Mouse (Mus musculus) adrenal gland (tissue): ENCODE measurements around the gene Ltbp2.

Source experiments
- intact Hi-C: fragments of 180-260 bp; cut with DNase I; formaldehyde crosslinking; loops from one replicate; pipeline ENCODE4 v1.15.1; 2025

Ltbp2 gene

DNA sequence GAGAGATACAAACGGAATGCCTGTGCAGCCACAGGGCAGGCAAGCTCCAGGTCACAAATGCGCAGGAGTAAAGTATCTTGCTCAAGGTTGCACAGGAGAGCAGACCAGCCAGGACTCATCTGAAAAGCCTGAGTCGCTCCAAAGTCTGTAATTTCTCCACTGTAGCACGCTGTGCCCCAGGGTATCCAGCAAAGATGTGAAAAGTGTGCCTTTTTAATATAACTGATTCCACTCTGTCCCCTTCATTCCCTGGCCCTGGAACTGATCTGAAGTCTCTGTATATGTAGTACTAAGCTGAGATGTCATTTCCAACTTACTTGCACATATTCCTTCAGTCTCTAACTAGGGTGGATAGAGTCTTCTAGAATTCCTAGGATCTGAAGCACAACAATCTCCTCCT, 6.5 kb upstream of the Ltbp2 start:
- intact Hi-C loops = no loop called here

DNA sequence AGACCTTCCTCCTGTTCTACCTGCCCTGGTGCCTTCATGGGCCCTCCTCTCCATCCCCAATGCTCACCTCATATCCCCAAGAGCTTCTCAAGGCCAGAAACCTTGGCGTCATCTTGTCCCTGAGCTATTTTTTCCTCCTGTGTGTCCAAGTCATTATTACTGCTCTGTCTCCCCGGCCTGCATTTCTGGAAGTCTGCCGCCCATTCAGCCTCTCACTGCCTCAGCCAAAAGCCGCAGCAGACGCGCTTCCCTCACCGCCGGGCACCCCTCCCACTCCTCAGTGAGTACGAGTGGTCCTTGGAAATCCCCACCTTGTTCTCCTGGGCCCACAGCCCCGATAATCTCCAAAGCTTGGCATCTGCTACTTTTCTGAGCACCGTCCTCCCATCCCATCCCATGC, 3.8 kb upstream of the Ltbp2 start:
- intact Hi-C loops = no loop called here

DNA sequence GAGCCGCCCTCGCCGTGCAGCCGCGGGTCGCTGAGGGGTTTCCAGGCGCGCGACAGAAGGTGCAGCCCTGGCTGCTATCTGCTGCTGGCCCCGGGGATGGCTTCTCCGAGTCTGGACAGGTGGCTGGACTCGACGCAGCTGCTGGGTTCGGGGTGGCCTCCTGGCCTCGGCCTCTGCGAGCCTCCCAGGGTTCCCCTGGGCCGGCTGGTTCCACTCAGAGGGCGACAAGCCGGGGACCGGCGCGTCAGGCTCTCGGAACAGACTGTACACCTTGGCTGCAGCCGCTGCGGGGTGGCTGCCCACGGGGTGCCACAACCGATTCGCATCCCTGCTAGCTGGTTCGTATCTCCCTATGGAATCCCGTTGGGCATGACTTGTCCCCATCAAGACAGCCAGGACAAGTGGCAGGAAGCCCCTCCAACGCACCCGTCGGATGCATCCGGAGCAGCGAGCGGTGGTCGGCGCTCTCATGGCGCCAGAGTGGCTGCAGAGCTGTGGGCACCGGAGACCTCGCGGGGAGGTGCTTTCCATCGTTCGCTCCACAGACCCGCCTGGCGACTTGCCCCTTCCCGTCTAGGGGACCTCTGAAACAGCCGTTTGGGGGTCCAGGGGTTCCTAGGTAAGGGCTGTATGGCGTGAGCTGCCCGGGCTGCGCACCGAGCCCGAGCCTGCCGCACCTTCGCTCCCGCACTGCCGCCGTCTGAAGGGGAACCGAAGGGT, 411 bp downstream of the Ltbp2 start:
- intact Hi-C loops = loop anchor here (5.0 to 10.0 kb wide), 3 partner anchors 64 to 159 kb away; no protein-coding TSS in a partner anchor

DNA sequence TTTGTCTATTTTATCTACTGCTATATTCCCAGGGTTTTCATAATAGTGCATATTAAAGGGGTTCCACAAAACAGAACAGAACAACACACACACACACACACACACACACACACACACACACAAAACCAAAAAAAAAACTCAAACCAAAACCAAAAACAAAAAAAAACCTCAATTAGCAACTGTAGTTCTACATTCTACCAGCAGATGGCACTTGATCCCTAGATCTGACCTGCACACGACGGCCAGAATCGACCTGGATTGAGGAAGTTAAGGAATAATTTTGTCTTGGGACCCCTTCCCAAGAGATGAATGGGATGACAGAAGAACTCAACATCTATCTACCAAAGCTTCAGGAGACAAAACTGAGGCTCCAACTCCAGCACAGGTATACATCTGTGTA, 2.9 kb downstream of the Ltbp2 start:
- intact Hi-C loops = loop anchor here (10.0 kb wide), 1 partner anchor 161 kb away; no protein-coding TSS in a partner anchor

DNA sequence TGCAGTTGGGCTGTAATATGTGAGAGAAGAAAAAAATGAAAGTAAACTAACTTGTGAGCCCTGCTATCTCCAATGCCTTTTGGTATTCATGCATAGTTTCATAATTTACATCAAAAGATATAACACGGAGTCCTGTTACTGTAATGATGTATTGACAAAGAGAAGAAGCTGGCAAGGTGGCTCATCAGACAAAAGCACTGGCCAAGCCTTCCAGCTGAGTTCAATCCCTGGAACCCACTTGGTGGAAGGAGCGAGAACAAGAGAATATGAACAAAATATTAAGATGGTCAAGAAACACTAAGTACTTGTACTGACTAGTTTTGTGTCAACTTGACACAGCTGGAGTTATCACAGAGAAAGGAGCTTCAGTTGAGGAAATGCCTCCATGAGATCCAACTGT, 4.0 kb downstream of the Ltbp2 start:
- intact Hi-C loops = loop anchor here (10.0 kb wide), 1 partner anchor 162 kb away; no protein-coding TSS in a partner anchor

DNA sequence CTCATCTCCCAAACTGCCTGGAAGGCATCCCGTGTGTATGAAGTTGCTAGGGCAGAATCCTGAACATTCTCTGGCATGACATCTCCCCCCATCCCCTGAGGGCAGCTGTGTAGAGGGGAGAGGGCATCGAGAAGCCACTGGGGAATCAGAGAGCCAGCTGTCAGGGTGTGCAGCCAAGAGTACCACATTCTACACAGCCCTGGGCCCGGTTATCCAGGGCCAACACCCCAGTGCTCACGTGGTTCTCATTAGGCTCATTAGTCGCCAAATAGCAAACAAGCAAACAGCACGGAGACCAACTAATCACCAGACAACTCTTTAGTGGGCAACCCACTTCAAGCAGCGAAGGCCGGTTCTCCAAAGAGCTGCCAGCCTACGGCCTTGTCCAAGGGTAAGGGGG, 10.9 kb downstream of the Ltbp2 start:
- intact Hi-C loops = no loop called here

DNA sequence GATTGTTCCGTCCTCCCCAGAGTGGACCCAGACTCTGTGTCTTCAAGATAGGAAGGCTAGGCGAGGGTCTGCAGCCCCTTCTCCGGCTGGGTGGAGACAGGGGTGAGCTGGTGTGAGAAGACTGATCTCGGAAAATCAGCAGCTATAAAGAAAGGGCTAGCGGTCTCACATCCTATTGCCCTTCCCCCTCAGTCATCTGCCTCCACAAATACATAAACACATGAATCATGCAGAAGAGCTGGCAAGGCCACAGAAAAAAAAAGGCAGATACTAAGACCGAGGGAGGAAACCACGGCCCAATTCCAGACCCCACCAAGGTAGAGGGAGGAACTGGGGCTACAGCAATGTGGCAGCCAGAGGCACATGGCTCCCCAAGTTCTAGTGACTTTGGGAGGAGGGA, 11.5 kb downstream of the Ltbp2 start:
- intact Hi-C loops = no loop called here

DNA sequence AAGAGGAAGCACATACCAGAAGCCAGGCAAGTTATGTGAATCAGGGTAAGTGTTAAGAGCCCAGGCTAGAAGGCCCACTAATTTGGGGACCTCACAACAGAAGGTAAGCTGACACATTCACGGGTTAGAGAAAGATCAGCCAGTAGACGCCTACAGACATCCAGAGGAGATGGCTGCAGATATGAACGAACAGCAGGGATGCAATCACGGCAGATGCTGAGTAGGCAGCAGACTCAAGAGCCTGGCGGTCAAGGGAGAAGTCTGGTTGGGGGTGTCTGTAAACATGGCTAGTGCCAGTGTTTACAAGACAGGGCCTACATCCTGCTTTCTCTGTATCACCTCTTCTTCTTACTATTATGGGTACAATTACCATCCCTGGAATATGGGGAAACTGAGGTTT, 13.1 kb downstream of the Ltbp2 start:
- intact Hi-C loops = no loop called here

DNA sequence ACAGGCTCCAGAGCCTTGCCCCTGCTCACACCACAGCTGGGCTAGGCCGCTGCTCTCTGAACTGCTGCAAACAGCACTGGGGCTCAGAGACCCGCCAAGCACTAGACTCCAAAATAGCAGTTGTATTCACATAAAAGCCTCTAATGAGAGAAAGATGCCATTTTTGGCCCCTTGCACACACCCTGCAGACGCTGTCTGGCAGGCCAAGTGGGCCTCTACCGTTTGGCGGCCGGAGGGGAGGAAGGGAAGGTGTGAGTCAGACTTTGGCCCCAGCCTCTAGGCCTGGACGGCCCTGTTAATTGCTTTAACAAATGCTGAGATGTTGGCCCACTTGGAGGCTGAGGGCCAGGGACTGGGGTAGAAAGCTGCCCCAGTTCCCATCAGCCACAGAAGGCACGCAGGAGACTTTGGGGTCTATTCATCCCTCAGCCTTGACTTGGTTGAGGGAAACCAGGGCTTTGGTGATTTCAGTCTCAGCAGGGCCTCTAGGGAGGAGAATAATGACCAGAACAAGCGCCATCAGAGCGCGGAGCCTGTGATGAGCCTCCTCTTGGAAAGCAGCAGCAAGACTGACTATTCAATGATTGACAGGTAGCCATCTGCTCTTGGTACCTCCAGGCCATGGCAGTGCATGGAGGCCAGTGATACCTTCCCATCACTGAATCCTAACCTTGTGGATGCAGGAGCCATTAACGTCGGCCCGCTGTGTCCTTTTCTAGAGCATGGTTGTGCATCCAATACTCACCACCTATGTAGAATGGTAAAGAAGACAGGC, 14.0 kb downstream of the Ltbp2 start:
- intact Hi-C loops = no loop called here

DNA sequence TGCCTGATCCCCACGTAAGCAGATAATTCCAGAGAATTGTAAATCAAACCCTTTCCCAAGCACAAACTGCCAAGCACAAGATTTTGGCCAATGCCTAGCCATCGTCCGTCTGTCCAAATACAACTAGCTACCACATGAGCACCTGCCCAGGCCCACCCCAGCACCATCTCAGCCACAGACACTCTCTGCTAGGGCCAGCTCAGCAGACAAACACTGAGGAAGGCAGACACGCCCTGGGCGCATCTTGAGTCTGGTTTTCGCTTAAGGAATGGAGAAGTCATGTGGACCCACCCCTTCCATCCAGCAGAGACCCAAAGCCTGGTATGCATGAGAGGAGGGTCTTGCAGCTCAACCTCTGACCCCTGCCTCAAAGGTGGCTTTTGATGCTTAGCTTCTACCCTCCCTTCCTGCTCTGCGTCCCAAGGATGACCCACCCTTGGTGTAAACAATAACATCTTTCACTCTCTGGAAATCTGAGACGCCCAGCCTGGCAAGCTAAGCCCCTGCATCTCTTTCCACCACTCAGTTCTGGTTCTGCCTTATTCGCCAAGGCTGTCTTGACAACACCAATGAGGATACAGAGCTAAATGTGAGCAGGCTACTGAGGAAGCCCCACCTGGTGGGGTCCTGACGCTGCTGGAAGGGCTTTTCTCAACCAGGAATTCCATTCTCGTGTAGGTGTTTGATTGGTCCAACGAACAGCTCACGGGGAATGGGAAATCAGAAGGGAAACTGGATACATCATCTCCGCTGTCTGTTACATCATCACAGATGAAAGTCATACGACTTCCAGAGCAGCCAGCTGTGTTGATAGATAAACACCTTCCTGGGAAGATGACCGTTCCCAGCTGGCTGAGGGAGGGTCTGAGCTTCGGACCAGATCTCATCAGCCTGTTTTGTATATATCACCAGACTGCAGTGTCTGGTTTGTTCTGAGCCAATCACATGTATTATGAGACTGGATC, 17.9 kb downstream of the Ltbp2 start:
- intact Hi-C loops = no loop called here

DNA sequence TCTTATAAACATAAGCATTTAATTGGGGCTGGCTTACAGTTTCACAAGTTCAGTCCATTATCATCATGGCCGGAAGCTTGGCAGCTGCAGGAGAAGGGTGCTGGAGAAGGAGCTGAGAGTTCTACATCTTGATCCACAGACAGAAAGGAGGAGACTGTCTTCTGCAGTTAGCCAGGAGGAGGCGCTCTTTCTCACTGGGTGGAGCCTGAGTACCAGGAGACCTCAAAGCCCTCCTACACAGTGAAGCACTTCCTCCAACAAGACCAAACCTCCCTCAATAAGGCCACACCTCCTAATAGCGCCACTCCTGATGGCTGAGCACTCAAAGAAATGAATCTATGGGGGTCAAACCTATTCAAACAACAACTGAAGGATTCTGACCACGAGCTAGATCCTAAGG, 18.6 kb downstream of the Ltbp2 start:
- intact Hi-C loops = no loop called here

DNA sequence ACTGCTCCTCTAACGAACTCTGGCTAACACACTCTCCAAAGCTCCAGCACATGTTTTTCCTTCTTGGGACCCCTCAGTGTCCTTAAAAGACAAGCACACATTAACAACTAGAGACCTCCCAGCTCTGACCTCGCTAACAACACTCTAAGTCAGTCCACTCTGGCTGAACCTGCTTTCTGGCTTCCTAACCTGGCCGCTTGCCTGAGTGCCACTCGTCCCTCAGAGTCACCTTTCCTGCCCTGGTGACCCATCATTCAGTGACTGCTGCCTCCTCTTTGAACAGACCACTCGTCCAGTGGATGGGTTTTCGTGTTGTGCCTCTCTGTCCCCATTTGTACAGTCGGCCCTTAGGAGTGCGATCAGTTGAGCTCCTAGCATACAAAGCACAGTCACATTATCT, 19.8 kb downstream of the Ltbp2 start:
- intact Hi-C loops = no loop called here

DNA sequence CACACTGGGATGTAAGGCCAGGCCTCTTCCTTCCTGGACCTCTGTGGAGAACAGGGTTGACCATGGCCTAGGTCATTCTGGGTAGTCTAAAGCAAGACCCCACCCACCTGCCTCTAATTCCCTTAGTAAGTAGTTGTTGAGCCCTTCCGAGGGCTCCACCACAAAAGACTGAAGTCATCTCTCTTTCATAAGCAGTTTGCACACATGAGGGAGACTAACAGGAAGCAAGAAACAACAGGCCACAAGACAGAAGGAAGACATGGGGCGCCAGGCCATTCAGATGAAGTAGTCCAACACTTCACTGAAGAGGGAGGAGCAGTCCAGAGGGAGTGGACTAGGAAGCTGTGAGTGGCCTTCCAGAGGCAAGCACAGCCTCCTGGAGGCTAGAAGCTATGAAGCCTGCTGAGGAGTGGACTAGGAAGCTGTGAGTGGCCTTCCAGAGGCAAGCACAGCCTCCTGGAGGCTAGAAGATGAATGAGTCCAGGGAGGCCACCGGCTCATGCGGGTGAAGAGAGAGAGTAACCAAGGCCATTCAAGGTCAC, 21.2 kb downstream of the Ltbp2 start:
- intact Hi-C loops = no loop called here

DNA sequence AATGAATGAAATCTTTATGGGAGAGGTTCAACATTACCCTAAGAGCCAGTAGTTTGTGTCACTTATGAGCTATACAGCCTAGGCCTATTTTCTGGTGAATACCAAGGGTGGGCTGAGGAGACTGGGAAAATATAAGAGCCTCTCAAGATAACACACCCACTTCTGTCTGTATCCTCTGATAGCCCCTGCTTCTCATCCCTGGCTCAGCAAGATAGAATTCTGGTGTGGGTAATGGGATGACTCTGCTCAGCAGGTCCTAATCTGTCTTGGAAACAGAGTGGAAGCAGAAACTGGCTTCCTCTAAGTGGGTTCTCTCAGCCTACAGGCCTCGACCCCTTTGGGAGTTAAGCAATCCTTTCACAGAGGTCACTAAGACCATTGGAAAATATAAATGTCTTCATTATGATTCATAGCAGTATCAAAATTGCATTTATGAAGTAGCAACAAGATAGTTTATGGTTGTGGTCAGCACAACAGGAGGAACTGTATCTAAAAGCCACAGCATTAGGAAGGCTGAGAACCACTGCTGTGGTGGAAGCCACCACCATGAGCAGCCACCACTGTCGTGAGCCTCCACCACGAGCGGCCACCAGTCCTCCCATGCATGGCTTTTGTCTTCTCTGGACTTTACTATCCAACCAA, 21.8 kb downstream of the Ltbp2 start:
- intact Hi-C loops = no loop called here

DNA sequence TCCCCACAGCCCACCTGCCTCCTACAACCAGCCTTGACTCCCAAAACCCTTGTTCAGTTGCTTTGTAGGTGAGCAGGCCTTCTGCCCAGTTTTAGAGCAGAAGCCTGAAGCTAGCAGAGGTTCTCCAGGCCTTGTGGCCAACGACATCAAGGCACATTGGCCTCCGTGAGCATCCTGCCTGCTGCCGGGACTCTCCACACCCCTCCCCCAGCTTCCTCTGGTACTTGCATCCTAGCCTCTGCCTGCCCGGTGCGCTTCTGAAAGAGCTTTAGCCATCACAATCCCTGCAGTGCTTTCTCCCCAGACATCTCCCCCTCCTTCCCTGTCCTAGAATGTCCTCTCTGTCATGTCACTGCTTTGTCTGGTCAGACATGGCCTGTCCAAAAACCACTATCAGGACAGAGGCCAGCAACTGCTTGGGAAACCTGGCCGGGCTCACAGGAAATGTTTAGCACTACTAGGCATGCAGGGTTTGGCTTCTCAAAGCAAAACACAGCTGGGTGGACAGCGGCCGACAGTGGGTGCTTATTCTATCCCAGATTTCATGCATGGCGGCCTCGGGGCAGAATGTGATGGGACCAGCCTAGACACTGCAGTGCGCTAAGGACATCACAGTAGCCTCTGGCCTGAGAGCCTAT, 24.8 kb downstream of the Ltbp2 start:
- intact Hi-C loops = no loop called here

DNA sequence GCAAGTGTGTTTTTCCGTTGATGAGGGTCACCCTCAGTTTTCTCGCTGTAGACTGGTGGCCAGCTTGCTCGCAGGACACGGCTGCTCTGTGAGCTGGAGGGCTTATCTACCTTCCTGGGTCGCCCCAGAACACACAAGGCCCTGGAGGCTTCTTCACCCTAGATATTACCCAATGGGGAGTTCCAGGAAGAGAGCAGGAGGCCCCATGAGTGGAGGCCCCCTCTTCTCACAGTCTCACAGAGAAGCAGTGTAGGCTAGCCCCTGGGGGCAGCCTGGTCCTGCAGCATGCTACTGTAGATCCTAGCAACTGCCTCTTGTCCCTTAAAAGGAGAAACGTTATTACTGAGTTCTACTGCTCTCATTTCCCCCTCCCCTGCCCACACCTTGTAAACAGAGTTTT, 28.4 kb downstream of the Ltbp2 start:
- intact Hi-C loops = no loop called here

DNA sequence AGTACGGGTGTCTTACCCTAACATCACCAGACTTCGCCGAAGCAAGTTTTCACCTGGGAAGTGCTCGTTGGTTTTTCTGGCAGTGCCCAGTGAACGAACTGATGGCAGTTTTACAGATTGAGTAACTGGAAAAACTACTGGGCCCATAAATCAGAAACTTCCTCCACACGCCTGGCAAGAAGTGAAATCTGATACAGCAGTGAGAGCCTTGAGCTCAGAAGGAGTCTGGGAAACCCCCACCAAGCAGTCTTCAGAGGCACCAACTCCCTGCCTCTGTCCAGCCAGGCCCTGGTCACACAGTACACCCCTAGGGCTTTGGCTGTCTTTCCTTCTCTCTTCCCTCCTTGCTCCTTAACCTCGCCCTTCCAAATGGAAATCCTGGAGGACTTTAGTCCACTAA, 28.9 kb downstream of the Ltbp2 start:
- intact Hi-C loops = no loop called here

DNA sequence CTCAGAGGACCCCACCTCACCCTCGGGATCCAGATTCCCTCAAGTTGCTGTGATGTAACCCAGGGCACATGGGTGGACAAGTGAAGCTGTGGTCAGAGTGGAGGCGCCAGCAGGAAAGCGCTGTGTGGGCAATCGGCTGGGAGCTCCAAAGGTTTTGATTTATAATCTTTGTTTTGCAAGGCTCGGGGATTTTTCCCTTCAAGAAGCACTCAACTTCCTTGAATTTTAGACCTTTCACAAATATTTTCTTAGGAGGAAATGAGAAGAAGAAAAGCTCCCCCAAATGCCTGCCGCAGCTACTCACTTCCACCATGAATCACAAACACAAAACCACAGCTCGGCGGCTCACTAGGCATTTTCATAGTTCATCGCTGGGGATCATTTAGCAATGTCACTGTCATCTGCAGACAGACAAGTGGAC, 29.7 kb downstream of the Ltbp2 start:
- intact Hi-C loops = no loop called here

DNA sequence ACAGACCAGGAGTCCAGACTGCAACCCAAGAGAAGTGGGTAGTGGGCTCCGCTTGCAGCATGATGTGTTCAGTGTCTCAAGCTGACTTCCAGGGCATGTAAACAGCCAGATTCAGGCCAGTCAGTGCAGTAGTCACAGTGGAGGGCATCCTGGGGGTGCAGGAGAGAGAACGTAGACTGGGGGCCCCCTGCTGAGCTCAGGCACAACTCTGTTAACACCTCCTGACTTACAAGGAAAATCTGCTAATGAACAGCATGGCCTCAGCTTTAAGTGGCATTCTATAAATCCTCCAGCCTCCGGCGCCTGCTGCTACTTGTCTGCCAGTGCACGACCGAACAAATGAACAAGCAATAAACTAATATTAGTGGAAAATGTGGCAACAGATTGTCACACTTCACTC, 33.6 kb downstream of the Ltbp2 start:
- intact Hi-C loops = no loop called here
